In genomic region chr12:16665022-16665421, GRCm38 (mm10) we compare ENCODE assay signal across 14 mouse cellular contexts. TPM values are rescaled to one million over a fixed set of nuclear protein-coding genes. Genes with fewer than 3 reads are reported as not detected.
A peak's percentile ranks its signal among the peaks of the same experiment; 100 is the strongest.
DNase-seq lines count a peak whose midpoint lies in the region; ATAC-seq lines count a peak whose summit lies in the region.
"Had no signal": no experiment of that assay in that cellular context is flagged by ENCODE, and none has a peak within 500 bp of the region (broad histone marks: within the 10 kb centered on the region; RNA-seq: fewer than 3 reads in every experiment).

No protein-coding gene starts in this region.

- no peak overlapping the region for H3K4me2 ChIP-seq in heart, embryonic 12.5 days
- no peak overlapping the region for H3K4me2 ChIP-seq in hindbrain, embryonic 11.5 days (replicated peaks; ENCODE audit: low read depth, low read length)
- H3K4me2 ChIP-seq in midbrain, embryonic 15.5 days: no peak overlapping the region
- H3K4me2 ChIP-seq: embryonic facial prominence, embryonic 13.5 days had no signal

- H3K9ac ChIP-seq in heart, embryonic 12.5 days: no peak overlapping the region
- H3K9ac ChIP-seq in hindbrain, embryonic 11.5 days (ENCODE audit: low read depth, low read length): no peak overlapping the region
- H3K9ac ChIP-seq in midbrain, embryonic 15.5 days: no peak overlapping the region
- H3K9ac ChIP-seq: embryonic facial prominence, embryonic 13.5 days had no signal

- 55% methylated on average over 1 of the region's 2 CpGs for WGBS in heart, embryonic 12.5 days
- 5% methylated on average over 2 of the region's 2 CpGs for WGBS in hindbrain, embryonic 11.5 days
- WGBS in midbrain, embryonic 15.5 days: 6% methylated on average over 2 of the region's 2 CpGs

- H3K4me3 ChIP-seq in heart, embryonic 12.5 days: no peak overlapping the region
- no peak overlapping the region for H3K4me3 ChIP-seq in hindbrain, embryonic 11.5 days (ENCODE audit: low read depth, low read length)
- H3K4me3 ChIP-seq in midbrain, embryonic 15.5 days: no peak overlapping the region
- H3K4me3 ChIP-seq: embryonic facial prominence, embryonic 13.5 days; left cerebral cortex, adult 2 months had no signal

- DNase-seq in heart, postnatal 4 days: no peak
- peak; percentile 70 for DNase-seq in Muller cell, postnatal 12 days (ENCODE audit: inconsistent ontology term)
- DNase-seq in hindbrain, embryonic 11.5 days (ENCODE audit: low spot score): peak; percentile 44
- no peak for DNase-seq in thymus, postnatal 10 days (ENCODE audit: low spot score in 2 of 2)
- no peak for DNase-seq in spleen, postnatal 14 days (ENCODE audit: low spot score in 2 of 2)
- no peak for DNase-seq in left cerebral cortex, postnatal 4 days
- DNase-seq: lung, adult 18-20 months had no signal

- H3K27ac ChIP-seq in heart, embryonic 12.5 days (ENCODE audit: poor library complexity, severe bottlenecking): no peak overlapping the region
- H3K27ac ChIP-seq in hindbrain, embryonic 11.5 days (ENCODE audit: low read depth, low read length): no peak overlapping the region
- no peak overlapping the region for H3K27ac ChIP-seq in midbrain, embryonic 15.5 days
- H3K27ac ChIP-seq: embryonic facial prominence, embryonic 13.5 days; left cerebral cortex, adult 2 months had no signal

- ATAC-seq in heart, embryonic 12.5 days (ENCODE audit: insufficient number of reproducible peaks, low FRiP score): peak; percentile 29; the same call in 1 of the 2 replicates
- peak; percentile 48; the same call in 1 of the 2 replicates for ATAC-seq in hindbrain, embryonic 11.5 days (ENCODE audit: low FRiP score)
- ATAC-seq in midbrain, embryonic 15.5 days (replicated peaks): peak; percentile 69

- H3K4me1 ChIP-seq in heart, embryonic 12.5 days (replicated peaks): 0 out of 2 replicates have a peak, but pooled peaks cover 5% of the 10 kb centered on the region
- H3K4me1 ChIP-seq in hindbrain, embryonic 11.5 days (replicated peaks; ENCODE audit: control insufficient read depth, insufficient read depth, low read length): no peaks in the 10 kb centered on the region
- no peaks in the 10 kb centered on the region for H3K4me1 ChIP-seq in midbrain, embryonic 15.5 days

- H3K36me3 ChIP-seq in heart, embryonic 12.5 days: no peaks in the 10 kb centered on the region
- H3K36me3 ChIP-seq in hindbrain, embryonic 11.5 days (ENCODE audit: control insufficient read depth, insufficient read depth, low read length): no peaks in the 10 kb centered on the region
- no peaks in the 10 kb centered on the region for H3K36me3 ChIP-seq in midbrain, embryonic 15.5 days (replicated peaks)
- H3K36me3 ChIP-seq: embryonic facial prominence, embryonic 13.5 days had no signal

- no peaks in the 10 kb centered on the region for H3K9me3 ChIP-seq in heart, embryonic 12.5 days (replicated peaks)
- no peaks in the 10 kb centered on the region for H3K9me3 ChIP-seq in hindbrain, embryonic 11.5 days (ENCODE audit: control insufficient read depth, low read length)
- H3K9me3 ChIP-seq in midbrain, embryonic 15.5 days: no peaks in the 10 kb centered on the region
- H3K9me3 ChIP-seq: embryonic facial prominence, embryonic 13.5 days had no signal

- H3K27me3 ChIP-seq in heart, embryonic 12.5 days (replicated peaks): no peaks in the 10 kb centered on the region
- no peaks in the 10 kb centered on the region for H3K27me3 ChIP-seq in hindbrain, embryonic 11.5 days (ENCODE audit: control insufficient read depth, insufficient read depth, low read length)
- H3K27me3 ChIP-seq in midbrain, embryonic 15.5 days (replicated peaks): no peaks in the 10 kb centered on the region
- H3K27me3 ChIP-seq: embryonic facial prominence, embryonic 13.5 days had no signal

- intact Hi-C loops in left cerebral cortex, postnatal 4 days (cut with DNase I): no loop called here

RNA-seq across cellular contexts. Expression of gene Ntsr2, which starts 11.8 kb away (rescaled TPM):
- polyA plus RNA-seq in heart, embryonic 12.5 days (2016; fragmentation: Nextera tagmentation; extraction: Ambion mirVana): not detected in 2 replicates
- 1 to 10 TPM; 2.2 to 2.3 TPM for total RNA-seq in heart, postnatal 4 days (2021)
- polyA plus RNA-seq in hindbrain, embryonic 11.5 days (2014; fragmentation: Nextera tagmentation; extraction: Ambion mirVana): 0.09 TPM in 1 of 2 replicates, not detected in the other
- 1.6 and 2.2 TPM in 2 replicates for polyA plus RNA-seq in midbrain, embryonic 15.5 days (2015; fragmentation: Nextera tagmentation; extraction: Ambion mirVana)
- 10 to 100 TPM; 11.5 to 12.5 TPM for total RNA-seq in left cerebral cortex, postnatal 4 days (2021)
- total RNA-seq: granulocyte monocyte progenitor cell, adult 5-6 weeks; hematopoietic stem cell, adult 5-6 weeks; neutrophil, adult 5-6 weeks had no signal
- polyA plus RNA-seq: embryonic facial prominence, embryonic 13.5 days had no signal

RNA-seq across cellular contexts. Expression of gene Lpin1, which starts 54.3 kb away (rescaled TPM):
- 6.5 and 6.9 TPM in 2 replicates for polyA plus RNA-seq in heart, embryonic 12.5 days (2016; fragmentation: Nextera tagmentation; extraction: Ambion mirVana)
- total RNA-seq in heart, postnatal 4 days (2021): 10 to 100 TPM; 24.5 to 25.4 TPM
- polyA plus RNA-seq in hindbrain, embryonic 11.5 days (2014; fragmentation: Nextera tagmentation; extraction: Ambion mirVana): 11.0 and 13.3 TPM in 2 replicates
- 22.2 and 22.6 TPM in 2 replicates for polyA plus RNA-seq in midbrain, embryonic 15.5 days (2015; fragmentation: Nextera tagmentation; extraction: Ambion mirVana)
- total RNA-seq in left cerebral cortex, postnatal 4 days (2021): 10 to 100 TPM; 16.7 to 19.5 TPM

Comparison
In these comparisons a context has a peak if more than half of its experiments do, and no peak if none do; other contexts are left out.
1. DNase-seq: peak in Muller cell, postnatal 12 days (single experiment) and hindbrain, embryonic 11.5 days (single experiment); none in heart, postnatal 4 days (single experiment), thymus, postnatal 10 days (0 of 2), spleen, postnatal 14 days (0 of 2) and left cerebral cortex, postnatal 4 days (single experiment).
2. Peak in every context shown above with its lines, with median percentiles within 50 percentile points of each other: ATAC-seq.